In genomic region chr3:126667451-126667850, GRCm38 (mm10) we compare ENCODE assay signal across 8 mouse cellular contexts.
DNase-seq lines count a peak whose midpoint lies in the region; ATAC-seq lines count a peak whose summit lies in the region.

No protein-coding gene starts in this region.

- DNase-seq in layer of hippocampus, adult 11-12 months (ENCODE audit: low spot score): peak; percentile 40
- DNase-seq in layer of hippocampus, adult 9-10 months (ENCODE audit: low spot score): no peak
- peak; percentile 56 to 73 for DNase-seq in cerebellum, postnatal 14 days
- peak; percentile 47 for DNase-seq in kidney, adult 18-20 months
- DNase-seq in limb, embryonic 11.5 days (ENCODE audit: low spot score): peak; percentile 46
- peak; percentile 21 for DNase-seq in ovary, postnatal 10 days (ENCODE audit: low spot score)
- no peak for DNase-seq in thymus, postnatal 25 days

- no peaks in the 10 kb centered on the region for H3K36me3 ChIP-seq in limb, embryonic 11.5 days (ENCODE audit: control insufficient read depth, insufficient read depth, low read length)

- H3K27ac ChIP-seq in limb, embryonic 11.5 days (replicated peaks; ENCODE audit: low read depth, low read length): no peak overlapping the region

- no peaks in the 10 kb centered on the region for H3K27me3 ChIP-seq in limb, embryonic 11.5 days (ENCODE audit: control insufficient read depth, insufficient read depth, low read length)

- H3K4me1 ChIP-seq in limb, embryonic 11.5 days (ENCODE audit: control insufficient read depth, insufficient read depth, low read length): 0 out of 2 replicates have a peak, but pooled peaks cover 3% of the 10 kb centered on the region

- H3K4me3 ChIP-seq in limb, embryonic 11.5 days (ENCODE audit: low read depth, low read length): no peak overlapping the region

- H3K4me2 ChIP-seq in limb, embryonic 11.5 days (ENCODE audit: low read depth, severe bottlenecking): no peak overlapping the region

- WGBS in limb, embryonic 11.5 days: 45% methylated on average over 7 of the region's 7 CpGs

- H3K9ac ChIP-seq in limb, embryonic 11.5 days (ENCODE audit: low read length): no peak overlapping the region

- no peaks in the 10 kb centered on the region for H3K9me3 ChIP-seq in limb, embryonic 11.5 days (ENCODE audit: control insufficient read depth, low read length)

- ATAC-seq in granulocyte monocyte progenitor cell, adult 5-6 weeks (replicated peaks; ENCODE audit: poor library complexity, severe bottlenecking): peak; percentile 12; the same call in 1 of the 2 replicates
- ATAC-seq in limb, embryonic 11.5 days (ENCODE audit: insufficient number of reproducible peaks, low FRiP score, low TSS enrichment, low read depth): no peak

Comparison
In these comparisons a context has a peak if more than half of its experiments do, and no peak if none do; other contexts are left out.
1. DNase-seq: peak in layer of hippocampus, adult 11-12 months (single experiment), cerebellum, postnatal 14 days (2 of 2), kidney, adult 18-20 months (single experiment), limb, embryonic 11.5 days (single experiment) and ovary, postnatal 10 days (single experiment); none in layer of hippocampus, adult 9-10 months (single experiment) and thymus, postnatal 25 days (single experiment).